Mouse (Mus musculus): ENCODE measurements at regions not wholly inside any gene's neighbourhood (a gene's known extent, or its start where the extent isn't known, plus 50 kb on each side); places are given as distances from the start of the nearest gene placed in this dataset.

DNA sequence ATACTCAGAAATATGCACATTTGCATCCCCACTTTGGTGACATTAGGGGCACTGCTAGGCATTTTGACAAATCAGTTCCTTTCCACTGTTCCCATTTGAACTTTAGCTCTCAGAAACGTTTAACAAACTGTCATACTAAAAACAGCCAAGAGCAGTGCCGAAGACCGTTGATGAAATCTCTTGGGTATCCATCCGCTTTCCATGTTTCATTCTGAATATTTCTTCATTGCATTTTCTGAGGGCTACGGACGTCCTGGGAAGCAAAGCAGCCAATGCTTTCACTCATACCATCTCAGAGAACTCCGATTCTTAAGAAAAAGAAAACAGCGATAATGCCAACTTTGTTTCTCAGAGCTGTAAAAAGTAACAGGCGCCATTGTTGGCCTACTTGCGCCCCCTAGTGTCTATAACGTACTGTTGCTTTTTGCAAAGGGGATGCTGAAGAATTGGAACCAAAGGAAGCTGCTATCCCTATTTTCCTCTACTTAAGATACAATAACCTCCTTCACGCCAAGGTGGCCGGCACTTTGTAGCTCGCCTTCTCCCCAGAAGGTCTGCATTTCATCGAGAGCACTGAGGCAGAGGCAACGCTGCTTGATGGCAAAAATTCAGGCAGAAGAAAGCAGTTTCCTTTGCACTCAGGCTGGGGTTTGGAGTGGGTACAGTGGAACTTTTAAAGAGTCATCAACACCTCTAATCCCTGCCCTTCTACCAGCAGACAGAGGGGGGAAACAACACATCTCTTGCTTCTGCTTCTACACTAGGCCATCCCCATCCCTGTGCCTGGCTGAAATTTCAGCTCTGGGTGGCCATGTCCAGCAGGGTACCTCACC lies 163.1 kb upstream of the Spred2 start:
- H3K36me3 ChIP-seq (replicated peaks; ENCODE audit: control insufficient read depth, insufficient read depth, low read depth) = no peaks in the 10 kb centered on the region
- H3K27me3 ChIP-seq (ENCODE audit: control insufficient read depth, insufficient read depth, low read length) = no peaks in the 10 kb centered on the region
- TF ChIP-seq CTCF (IDR thresholded peaks at IDR 0.05; ENCODE audit: low read depth) = peak; percentile 71
- TF ChIP-seq EP300 (IDR thresholded peaks at IDR 0.05; ENCODE audit: low read depth) = no peak
- peak in 2 of 3 experiments; percentile 7 to 9 for DNase-seq (ENCODE audit: low read depth in 3 of 3, low spot score in 3 of 3)
- 18% methylated on average over 16 of the region's 16 CpGs for WGBS (ENCODE audit: insufficient replicate concordance)
- H3K27ac ChIP-seq = no peak overlapping the region
- H3K9me3 ChIP-seq (ENCODE audit: control insufficient read depth, low read length) = no peaks in the 10 kb centered on the region
- no peak overlapping the region; a peak in 1 of 4 replicates for H3K4me3 ChIP-seq (ENCODE audit: insufficient read depth in 1 of 2, low read depth in 2 of 2, low read length in 2 of 2)
- no peak overlapping the region for H3K4me2 ChIP-seq (ENCODE audit: low read depth)
- H3K4me1 ChIP-seq (replicated peaks; ENCODE audit: control insufficient read depth in 2 of 2, insufficient read depth in 2 of 2, low read length in 1 of 2) = no peaks in the 10 kb centered on the region
- no peak overlapping the region for H3K9ac ChIP-seq (replicated peaks)
- no peak for ATAC-seq (ENCODE audit: insufficient read depth)

DNA sequence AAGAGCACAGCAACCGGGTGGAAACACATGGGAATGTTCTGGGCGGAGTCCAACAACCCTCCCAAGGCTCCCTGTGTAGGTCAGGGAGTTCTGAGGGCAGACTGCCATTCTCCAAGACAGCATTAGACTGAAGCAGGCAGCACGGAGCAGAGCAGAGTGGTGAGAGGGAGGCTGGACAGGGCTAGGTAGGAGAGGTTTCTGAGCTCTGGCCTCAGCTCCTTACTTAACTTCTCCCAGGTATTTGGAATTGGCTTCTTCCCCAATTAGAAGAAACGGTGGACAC lies 162.5 kb upstream of the Spred2 start:
- Histone ChIP-seq H3K27me3 (ENCODE audit: control insufficient read depth, insufficient read depth, low read length) (no peaks in the 10 kb centered on the region), H3K4me1 (replicated peaks; ENCODE audit: control insufficient read depth in 2 of 2, insufficient read depth in 2 of 2, low read length in 1 of 2) (no peaks in the 10 kb centered on the region), H3K36me3 (replicated peaks; ENCODE audit: control insufficient read depth, insufficient read depth, low read depth) (no peaks in the 10 kb centered on the region), H3K4me3 (ENCODE audit: insufficient read depth in 1 of 2, low read depth in 2 of 2, low read length in 2 of 2) (no peak overlapping the region), H3K9me3 (ENCODE audit: control insufficient read depth, low read length) (no peaks in the 10 kb centered on the region), H3K27ac (no peak overlapping the region), H3K4me2 (ENCODE audit: low read depth) (no peak overlapping the region), H3K9ac (replicated peaks) (no peak overlapping the region)
- DNase-seq (ENCODE audit: low read depth in 3 of 3, low spot score in 3 of 3) (no peak), ATAC-seq (ENCODE audit: insufficient read depth) (no peak)
- WGBS (ENCODE audit: insufficient replicate concordance) = 41% methylated on average over 4 of the region's 4 CpGs
- TF ChIP-seq EP300 (IDR thresholded peaks at IDR 0.05; ENCODE audit: low read depth) (no peak), CTCF (IDR thresholded peaks at IDR 0.05; ENCODE audit: low read depth) (no peak)

GRCm38 (mm10) chr11:19767316-19767715 lies 156.9 kb upstream of the Spred2 start:
- no peak overlapping the region for H3K4me2 ChIP-seq (ENCODE audit: low read depth)
- no peak overlapping the region for H3K9ac ChIP-seq (replicated peaks)
- no peaks in the 10 kb centered on the region for H3K9me3 ChIP-seq (ENCODE audit: control insufficient read depth, low read length)
- no peak overlapping the region for H3K4me3 ChIP-seq (ENCODE audit: insufficient read depth in 1 of 2, low read depth in 2 of 2, low read length in 2 of 2)
- H3K36me3 ChIP-seq (replicated peaks; ENCODE audit: control insufficient read depth, insufficient read depth, low read depth) = no peaks in the 10 kb centered on the region
- no peak for TF ChIP-seq CTCF (IDR thresholded peaks at IDR 0.05; ENCODE audit: low read depth)
- no peak for TF ChIP-seq EP300 (IDR thresholded peaks at IDR 0.05; ENCODE audit: low read depth)
- no peaks in the 10 kb centered on the region for H3K27me3 ChIP-seq (ENCODE audit: control insufficient read depth, insufficient read depth, low read length)
- no peak for ATAC-seq (ENCODE audit: insufficient read depth)
- DNase-seq (ENCODE audit: low read depth in 3 of 3, low spot score in 3 of 3) = no peak
- no peak overlapping the region for H3K27ac ChIP-seq
- 58% methylated on average over 5 of the region's 5 CpGs for WGBS (ENCODE audit: insufficient replicate concordance)
- no peaks in the 10 kb centered on the region for H3K4me1 ChIP-seq (replicated peaks; ENCODE audit: control insufficient read depth in 2 of 2, insufficient read depth in 2 of 2, low read length in 1 of 2)

GRCm38 (mm10) chr11:19767871-19768270 lies 156.3 kb upstream of the Spred2 start:
- DNase-seq (ENCODE audit: low read depth in 3 of 3, low spot score in 3 of 3) (no peak), ATAC-seq (ENCODE audit: insufficient read depth) (no peak)
- Histone ChIP-seq H3K27ac (no peak overlapping the region), H3K27me3 (ENCODE audit: control insufficient read depth, insufficient read depth, low read length) (no peaks in the 10 kb centered on the region), H3K4me2 (ENCODE audit: low read depth) (no peak overlapping the region), H3K9ac (replicated peaks) (no peak overlapping the region), H3K4me1 (replicated peaks; ENCODE audit: control insufficient read depth in 2 of 2, insufficient read depth in 2 of 2, low read length in 1 of 2) (no peaks in the 10 kb centered on the region), H3K9me3 (ENCODE audit: control insufficient read depth, low read length) (no peaks in the 10 kb centered on the region), H3K4me3 (ENCODE audit: insufficient read depth in 1 of 2, low read depth in 2 of 2, low read length in 2 of 2) (no peak overlapping the region), H3K36me3 (replicated peaks; ENCODE audit: control insufficient read depth, insufficient read depth, low read depth) (no peaks in the 10 kb centered on the region)
- 60% methylated on average over 9 of the region's 9 CpGs for WGBS (ENCODE audit: insufficient replicate concordance)
- no peak for TF ChIP-seq EP300 (IDR thresholded peaks at IDR 0.05; ENCODE audit: low read depth)
- TF ChIP-seq CTCF (IDR thresholded peaks at IDR 0.05; ENCODE audit: low read depth) = no peak

DNA sequence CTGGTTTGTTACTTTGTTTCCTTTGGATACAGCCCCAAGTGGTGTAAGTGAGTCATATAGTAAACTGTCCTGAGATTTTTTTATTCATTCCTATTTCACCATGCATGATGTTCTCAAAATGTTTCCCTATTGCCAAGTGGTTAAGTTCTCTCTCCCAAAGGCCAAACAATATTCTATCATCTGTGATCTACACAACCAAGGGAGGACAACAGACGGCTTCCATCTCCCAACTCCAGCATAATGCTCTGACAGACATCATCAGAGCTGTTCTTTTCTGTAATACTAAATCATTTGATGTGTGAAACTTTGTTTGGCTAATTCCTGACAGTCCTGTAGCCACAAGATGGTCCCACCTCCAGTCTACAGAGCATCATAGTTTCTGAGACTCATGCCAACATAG lies 155.2 kb upstream of the Spred2 start:
- no peak overlapping the region for H3K9ac ChIP-seq (replicated peaks)
- H3K27me3 ChIP-seq (ENCODE audit: control insufficient read depth, insufficient read depth, low read length) = no peaks in the 10 kb centered on the region
- H3K27ac ChIP-seq = no peak overlapping the region
- ATAC-seq (ENCODE audit: insufficient read depth) = no peak
- DNase-seq (ENCODE audit: low read depth in 3 of 3, low spot score in 3 of 3) = no peak
- H3K36me3 ChIP-seq (replicated peaks; ENCODE audit: control insufficient read depth, insufficient read depth, low read depth) = no peaks in the 10 kb centered on the region
- WGBS (ENCODE audit: insufficient replicate concordance) = 66% methylated on average over 1 of the region's 1 CpGs
- H3K9me3 ChIP-seq (ENCODE audit: control insufficient read depth, low read length) = no peaks in the 10 kb centered on the region
- H3K4me3 ChIP-seq (ENCODE audit: insufficient read depth in 1 of 2, low read depth in 2 of 2, low read length in 2 of 2) = no peak overlapping the region
- TF ChIP-seq CTCF (IDR thresholded peaks at IDR 0.05; ENCODE audit: low read depth) (no peak), EP300 (IDR thresholded peaks at IDR 0.05; ENCODE audit: low read depth) (no peak)
- H3K4me1 ChIP-seq (replicated peaks; ENCODE audit: control insufficient read depth in 2 of 2, insufficient read depth in 2 of 2, low read length in 1 of 2) = no peaks in the 10 kb centered on the region
- H3K4me2 ChIP-seq (ENCODE audit: low read depth) = no peak overlapping the region

Measured in liver, embryonic 14.5 days (tissue).